Mouse (Mus musculus) C2C12 (cell line): ENCODE measurements around the gene Rcvrn.

Source experiments
- CTCF ChIP-seq: IDR thresholded peaks from one replicate; pipeline ENCODE4 v1.5.1; 2011; ENCODE audit not compliant: control insufficient read depth, insufficient read depth, insufficient read length
- FOSL1 ChIP-seq: IDR thresholded peaks from one replicate; pipeline ENCODE4 v1.8.0; 2011; ENCODE audit warnings: mild to moderate bottlenecking, low read length; ENCODE audit not compliant: poor library complexity, insufficient read depth, severe bottlenecking
- MAX ChIP-seq: IDR thresholded peaks from one replicate; pipeline ENCODE4 v1.6.1; 2011; ENCODE audit warnings: mild to moderate bottlenecking, control low read depth
- MYOD1 ChIP-seq: IDR thresholded peaks from one replicate; pipeline ENCODE4 v1.6.1; 2011; ENCODE audit warnings: low read depth; ENCODE audit not compliant: control insufficient read depth, insufficient read length
- MYOG ChIP-seq: IDR thresholded peaks from one replicate; pipeline ENCODE4 v1.6.1; 2011; ENCODE audit not compliant: control insufficient read depth, insufficient read length; ENCODE audit errors: extremely low read depth
- USF1 ChIP-seq: IDR thresholded peaks from one replicate; pipeline ENCODE4 v1.6.1; 2011; ENCODE audit warnings: low read depth, mild to moderate bottlenecking, control low read depth, moderate library complexity

DNA sequence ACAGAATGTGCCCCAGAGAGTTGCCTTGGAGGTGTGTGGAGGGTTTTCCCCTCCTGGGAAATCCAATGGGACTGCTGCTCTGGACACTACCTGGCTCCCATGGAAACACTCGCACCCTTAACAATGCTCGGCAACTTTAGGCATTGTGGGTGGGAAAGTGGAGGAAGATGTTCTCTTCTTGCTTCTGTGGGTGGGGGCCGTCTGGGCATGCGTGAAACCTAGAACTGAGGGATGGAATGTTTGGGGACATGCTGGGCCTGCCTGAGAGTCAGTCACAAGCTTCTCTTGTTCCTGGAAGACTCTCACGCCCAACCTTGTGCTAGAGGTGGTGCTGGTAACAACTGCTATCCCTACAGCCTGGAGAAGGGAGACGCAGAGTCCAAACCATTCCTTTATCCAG lies 30.2 kb upstream of the Rcvrn start:
- TF ChIP-seq CTCF, result no peak
- TF ChIP-seq MYOD1, result no peak
- TF ChIP-seq MAX, result no peak
- TF ChIP-seq USF1, result no peak
- no peak for TF ChIP-seq FOSL1
- no peak for TF ChIP-seq MYOG
